Mouse (Mus musculus) thymus, adult 2 months (tissue): ENCODE measurements around the gene Scamp2. TPM values are rescaled to one million over a fixed set of nuclear protein-coding genes. Genes with fewer than 3 reads are reported as not detected.

Experiments
- DNase-seq: peaks from one replicate; pipeline ENCODE4 v3.0.0; 2021
- H3K27ac ChIP-seq: fragments of 200-500 bp; 2 replicates; pipeline ENCODE4 v1.5.1; 2012; ENCODE audit warnings: low read length, control low read depth; ENCODE audit not compliant: control insufficient read depth, insufficient read depth
- H3K27me3 ChIP-seq: fragments of 200-500 bp; 2 replicates; pipeline ENCODE4 v1.6.1; 2012; ENCODE audit warnings: mild to moderate bottlenecking, low read length, moderate library complexity, mixed read lengths; ENCODE audit not compliant: control insufficient read depth, insufficient read depth
- H3K36me3 ChIP-seq: fragments of 200-500 bp; 2 replicates; pipeline ENCODE4 v1.6.1; 2012; ENCODE audit warnings: mild to moderate bottlenecking, low read length, moderate library complexity; ENCODE audit not compliant: control insufficient read depth, insufficient read depth
- H3K4me1 ChIP-seq: fragments of 200-500 bp; replicated peaks from 2 replicates; pipeline ENCODE4 v1.6.1; 2012; ENCODE audit warnings: low read length; ENCODE audit not compliant: control insufficient read depth, insufficient read depth
- H3K4me3 ChIP-seq: fragments of 200-500 bp; 2 replicates; pipeline ENCODE4 v1.5.1; 2012; ENCODE audit warnings: mild to moderate bottlenecking, low read length, control low read depth, moderate library complexity; ENCODE audit not compliant: control insufficient read depth, insufficient read depth
- CTCF ChIP-seq: fragments of 200-500 bp; IDR thresholded peaks from 2 replicates; pipeline ENCODE4 v1.5.1; 2012; ENCODE audit warnings: mild to moderate bottlenecking, control low read depth, low read length, moderate library complexity, borderline replicate concordance; ENCODE audit not compliant: control insufficient read depth, poor library complexity, insufficient read depth; ENCODE audit errors: extremely low read depth
- POLR2A ChIP-seq: fragments of 200-500 bp; IDR thresholded peaks from 2 replicates; pipeline ENCODE4 v1.6.1; 2012; ENCODE audit warnings: mild to moderate bottlenecking, low read length, control low read depth, moderate library complexity; ENCODE audit not compliant: control insufficient read depth, poor library complexity, insufficient read depth; ENCODE audit errors: extremely low read depth
- whole genome bisulfite sequencing: fragments of 180-500 bp; shearing (Covaris S2); methylation state at CpG from one replicate; pipeline ENCODE4 v1.1.7; 2018; 5-methylcytosine and 5-hydroxymethylcytosine counted together
- polyA plus RNA-seq: library from polyadenylated mRNA; depleted of rRNA; stranded (reverse); fragments of >200 nt; gene quantifications from 2 replicates; pipeline ENCODE4 v1.2.3, GENCODE M21; 2012

The Scamp2 gene
- polyA plus RNA-seq, 1 experiment, result 134 TPM

GRCm38 (mm10) chr9:57560263-57560662 is 480 bp upstream of the Scamp2 start:
- Histone ChIP-seq H3K4me1 (peaks cover 21% of the 10 kb centered on the region), H3K27ac (no peak overlapping the region), H3K4me3 (no peak overlapping the region), H3K36me3 (no peaks in the 10 kb centered on the region), H3K27me3 (no peaks in the 10 kb centered on the region)
- no peak for TF ChIP-seq CTCF
- no peak for TF ChIP-seq POLR2A
- no peak for DNase-seq
- WGBS, result 31% methylated on average over 7 of the region's 7 CpGs

DNA sequence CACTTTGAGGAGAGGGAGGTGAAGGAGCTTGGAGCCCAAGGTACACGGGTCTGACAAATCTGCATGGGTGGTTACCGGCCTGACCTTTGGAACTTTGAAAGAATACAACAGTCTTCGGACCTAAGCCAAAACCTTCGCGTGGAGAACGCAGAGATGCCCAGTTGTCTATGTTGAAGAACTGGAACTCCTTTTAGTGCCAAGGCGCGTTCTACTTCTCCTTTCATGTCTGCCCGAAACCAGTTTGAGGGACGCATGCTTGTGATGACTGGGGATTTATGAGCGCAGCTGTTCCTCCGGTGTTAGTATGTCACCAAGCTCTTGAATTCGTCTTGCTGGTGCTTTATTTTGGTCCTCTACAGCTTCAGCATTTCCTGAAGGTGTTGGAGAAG is 962 bp downstream of the Scamp2 start:
- DNase-seq, result no peak

DNA sequence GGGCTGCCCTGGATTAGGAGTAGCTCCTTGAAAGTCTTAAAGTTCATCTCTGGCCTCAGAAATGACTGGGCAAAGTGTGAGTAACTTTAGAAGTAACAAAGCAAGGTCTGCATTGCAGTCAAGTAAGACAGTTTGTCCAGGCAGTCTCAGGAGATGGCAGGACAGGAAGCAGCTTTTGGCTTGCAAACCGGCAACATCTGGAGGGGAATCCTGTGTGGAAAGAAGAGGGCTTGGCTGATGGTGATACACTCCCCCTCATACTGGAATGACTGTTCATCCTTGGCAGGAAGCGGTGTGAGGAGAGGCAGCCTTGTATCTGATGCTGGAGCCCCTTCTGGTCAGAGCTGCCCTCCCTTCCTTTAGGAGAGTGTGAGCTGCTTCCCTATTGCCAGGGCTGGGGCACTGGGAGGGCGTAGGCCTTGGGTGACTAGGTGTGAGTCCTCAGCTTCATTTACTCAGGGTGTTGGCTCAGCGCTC is 2.2 kb downstream of the Scamp2 start:
- H3K27me3 ChIP-seq, result no peaks in the 10 kb centered on the region
- H3K27ac ChIP-seq, result no peak overlapping the region
- peaks cover 2% of the 10 kb centered on the region for H3K36me3 ChIP-seq
- WGBS, result 86% methylated on average over 4 of the region's 4 CpGs
- TF ChIP-seq POLR2A, result no peak
- TF ChIP-seq CTCF, result no peak
- no peak for DNase-seq
- no peak overlapping the region for H3K4me3 ChIP-seq
- H3K4me1 ChIP-seq, result peaks cover 29% of the 10 kb centered on the region

More for the DNA sequence above, 962 bp downstream of the Scamp2 start:
- Histone ChIP-seq H3K4me3 (0 out of 2 replicates have a peak overlapping the region, but pooled peaks have one; percentile 3), H3K4me1 (peaks cover 29% of the 10 kb centered on the region), H3K36me3 (no peaks in the 10 kb centered on the region), H3K27me3 (no peaks in the 10 kb centered on the region), H3K27ac (no peak overlapping the region)
- TF ChIP-seq POLR2A (no peak), CTCF (no peak)
- WGBS, result 9% methylated on average over 13 of the region's 13 CpGs

GRCm38 (mm10) chr9:57564609-57565008 is 3.9 kb downstream of the Scamp2 start:
- no peak for TF ChIP-seq POLR2A
- no peak for TF ChIP-seq CTCF
- Histone ChIP-seq H3K4me1 (peaks cover 29% of the 10 kb centered on the region), H3K27me3 (no peaks in the 10 kb centered on the region), H3K4me3 (no peak overlapping the region), H3K27ac (no peak overlapping the region), H3K36me3 (peaks cover 13% of the 10 kb centered on the region)
- no peak for DNase-seq
- WGBS, result 66% methylated on average over 6 of the region's 6 CpGs

- Histone ChIP-seq H3K36me3 (peaks cover 13% of the 10 kb centered on the region), H3K27ac (no peak overlapping the region), H3K4me1 (peaks cover 27% of the 10 kb centered on the region), H3K27me3 (no peaks in the 10 kb centered on the region), H3K4me3 (no peak overlapping the region)
- 53% methylated on average over 10 of the region's 10 CpGs for WGBS
- DNase-seq, result no peak
- TF ChIP-seq CTCF (no peak), POLR2A (no peak)
These were observed 5.0 kb downstream of the Scamp2 start for GRCm38 (mm10) chr9:57565741-57566221.

- 89% methylated on average over 8 of the region's 8 CpGs for WGBS
- no peak overlapping the region for H3K4me3 ChIP-seq
- no peak for DNase-seq
- peaks cover 13% of the 10 kb centered on the region for H3K36me3 ChIP-seq
- no peak for TF ChIP-seq POLR2A
- TF ChIP-seq CTCF, result no peak
- H3K27ac ChIP-seq, result no peak overlapping the region
- peaks cover 23% of the 10 kb centered on the region for H3K4me1 ChIP-seq
- H3K27me3 ChIP-seq, result no peaks in the 10 kb centered on the region
These were observed 6.1 kb downstream of the Scamp2 start for GRCm38 (mm10) chr9:57566846-57567245.

GRCm38 (mm10) chr9:57568500-57568899 is 7.8 kb downstream of the Scamp2 start:
- Histone ChIP-seq H3K27ac (no peak overlapping the region), H3K27me3 (no peaks in the 10 kb centered on the region), H3K4me1 (peaks cover 12% of the 10 kb centered on the region), H3K36me3 (peaks cover 17% of the 10 kb centered on the region), H3K4me3 (no peak overlapping the region)
- WGBS, result 96% methylated on average over 6 of the region's 6 CpGs
- DNase-seq, result no peak
- TF ChIP-seq POLR2A, result no peak
- no peak for TF ChIP-seq CTCF
